Mouse (Mus musculus): Measurements from ENCODE around the gene Ckap5. TPM values are rescaled to one million over a fixed set of nuclear protein-coding genes. Genes with fewer than 3 reads are reported as not detected.

Ckap5 gene
- 10 to 100 TPM; 23.7 to 27.5 TPM for total RNA-seq (2023)

GRCm38 (mm10) chr2:91526294-91527146 is at the start of gene Ckap5:
Ckap5 (plus strand) TSS chr2:91526762.

GRCm38 (mm10) chr2:91636229-91636628 is 109.7 kb downstream of the Ckap5 start, which contains the start of gene F2:
F2 (minus strand) TSS chr2:91636414.

DNA sequence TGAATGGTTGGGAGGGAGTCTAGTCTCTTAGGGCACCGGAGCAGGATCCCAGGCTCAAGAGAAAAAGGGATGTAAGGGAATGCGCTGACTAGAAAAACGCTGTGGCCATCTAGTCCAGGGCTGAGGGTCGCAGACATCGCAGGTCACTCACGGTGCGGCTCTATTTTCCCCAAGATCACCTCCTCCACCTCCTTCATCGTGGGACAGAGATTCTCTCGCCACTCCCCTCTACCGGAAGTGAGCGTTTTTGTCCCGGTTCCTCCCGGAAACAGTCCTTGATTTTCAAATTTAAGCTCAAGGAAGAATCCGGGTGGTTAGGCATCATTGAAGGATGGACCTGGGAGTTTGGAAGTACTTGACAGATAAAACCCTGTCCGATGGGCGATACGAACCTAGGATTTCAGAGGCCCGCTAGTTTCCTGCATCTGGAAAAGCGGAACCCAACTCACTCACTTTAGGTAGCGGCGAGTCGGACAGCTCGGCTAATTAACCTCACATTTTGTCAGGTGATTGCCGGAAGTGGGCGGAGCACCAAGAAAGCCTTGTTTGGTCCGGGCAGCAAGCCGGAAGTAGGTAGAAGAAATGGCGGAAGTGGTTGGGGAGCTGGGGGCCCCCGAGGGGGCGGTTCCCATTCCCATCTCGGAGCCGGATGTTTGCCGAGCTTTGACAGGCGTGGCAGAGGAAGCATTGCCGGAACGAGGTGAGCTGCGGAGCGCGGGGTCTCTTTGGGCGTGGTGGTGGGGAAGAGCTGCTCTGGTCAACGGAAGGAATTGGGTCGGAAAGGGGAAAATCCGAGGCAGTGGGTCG is 123.2 kb downstream of the Ckap5 start, which contains the start of the genes Zfp408 and Arhgap1:
TSS of gene Zfp408 (minus strand) at position 239 of the 807 bp plus-strand sequence.
TSS of gene Arhgap1 (plus strand) at position 308 of the 807 bp plus-strand sequence.

Other genes with a start within 250 kb of the Ckap5 start
- gene 1110051M20Rik, start 82.1 kb upstream of the Ckap5 start, total RNA-seq (2023), result 1 to 10 TPM; 3.9 to 4.8 TPM
- 1 to 10 TPM; 7.4 to 7.7 TPM for gene Lrp4, start 69.3 kb upstream of the Ckap5 start, total RNA-seq (2023)
- gene F2, start 109.7 kb downstream of the Ckap5 start, total RNA-seq (2023), result under 1 TPM; 0.24 to 0.58 TPM
- gene Zfp408, start 123.0 kb downstream of the Ckap5 start, total RNA-seq (2023), result 10 to 100 TPM; 11.9 to 16.7 TPM
- 10 to 100 TPM; 89.2 to 94.6 TPM for gene Arhgap1, start 123.1 kb downstream of the Ckap5 start, total RNA-seq (2023)
- 10 to 100 TPM; 36.4 to 36.5 TPM for gene Atg13, start 183.8 kb downstream of the Ckap5 start, total RNA-seq (2023)
- gene Harbi1, start 184.1 kb downstream of the Ckap5 start, total RNA-seq (2023), result 1 to 10 TPM; 4.9 to 5.7 TPM
- gene Ambra1, start 203.4 kb downstream of the Ckap5 start, total RNA-seq (2023), result 10 to 100 TPM; 52.2 to 54.8 TPM

Data from monocyte, adult 59 days (primary cell).